Mouse (Mus musculus) heart, postnatal 25 days (tissue): ENCODE measurements at regions not wholly inside any gene's neighbourhood (a gene's known extent, or its start where the extent isn't known, plus 50 kb on each side); places are given as distances from the start of the nearest gene placed in this dataset.

Source experiments
- DNase-seq: peaks from one replicate; pipeline ENCODE4 v3.0.0; 2022; ENCODE audit warnings: low spot score
- intact Hi-C: fragments of 180-260 bp; cut with DNase I; formaldehyde crosslinking; loops from one replicate; pipeline ENCODE4 v1.15.1; 2025

GRCm38 (mm10) chr13:84345791-84346511, 123.9 kb downstream of the Tmem161b start:
- intact Hi-C loops = no loop called here
- no peak for DNase-seq

- DNase-seq = no peak
- intact Hi-C loops = no loop called here
Observed at GRCm38 (mm10) chr13:84346569-84346968, 124.5 kb downstream of the Tmem161b start.

- intact Hi-C loops = no loop called here
- DNase-seq = no peak
Observed at GRCm38 (mm10) chr13:84347181-84347913, 125.3 kb downstream of the Tmem161b start.

GRCm38 (mm10) chr13:84347914-84348700, 126.0 kb downstream of the Tmem161b start:
- DNase-seq = peak; percentile 79
- intact Hi-C loops = loop anchor here (2.0 kb wide), 1 partner anchor 631 kb away; no protein-coding TSS in a partner anchor

GRCm38 (mm10) chr13:84348701-84348975, 126.5 kb downstream of the Tmem161b start:
- intact Hi-C loops = loop anchor here (2.0 kb wide), 1 partner anchor 632 kb away; no protein-coding TSS in a partner anchor
- no peak for DNase-seq

- intact Hi-C loops = loop anchor here (2.0 kb wide), 1 partner anchor 632 kb away; no protein-coding TSS in a partner anchor
- no peak for DNase-seq
Observed at GRCm38 (mm10) chr13:84349001-84349720, 127.1 kb downstream of the Tmem161b start.

GRCm38 (mm10) chr13:84349721-84350040, 127.6 kb downstream of the Tmem161b start:
- intact Hi-C loops = loop anchor here (2.0 kb wide), 1 partner anchor 633 kb away; no protein-coding TSS in a partner anchor
- no peak for DNase-seq

GRCm38 (mm10) chr13:84350791-84351190, 128.7 kb downstream of the Tmem161b start:
- intact Hi-C loops = no loop called here

GRCm38 (mm10) chr13:84356455-84356854, 134.4 kb downstream of the Tmem161b start:
- intact Hi-C loops = no loop called here
- no peak for DNase-seq

More at GRCm38 (mm10) chr13:84350791-84351190, 128.7 kb downstream of the Tmem161b start:
- no peak for DNase-seq

- intact Hi-C loops = no loop called here
- no peak for DNase-seq
Observed at GRCm38 (mm10) chr13:84360536-84360935, 138.4 kb downstream of the Tmem161b start.

GRCm38 (mm10) chr13:84364069-84364468, 142.0 kb downstream of the Tmem161b start:
- no peak for DNase-seq
- intact Hi-C loops = no loop called here

- intact Hi-C loops = no loop called here
- DNase-seq = no peak
Observed at GRCm38 (mm10) chr13:84365503-84365902, 143.4 kb downstream of the Tmem161b start.

GRCm38 (mm10) chr13:84366017-84366416, 143.9 kb downstream of the Tmem161b start:
- DNase-seq = no peak
- intact Hi-C loops = no loop called here

- intact Hi-C loops = no loop called here
- DNase-seq = no peak
Observed at GRCm38 (mm10) chr13:84366839-84367238, 144.7 kb downstream of the Tmem161b start.

GRCm38 (mm10) chr13:84368225-84368624, 146.1 kb downstream of the Tmem161b start:
- intact Hi-C loops = no loop called here
- DNase-seq = no peak

GRCm38 (mm10) chr13:84374711-84375257, 152.7 kb downstream of the Tmem161b start:
- no peak for DNase-seq
- intact Hi-C loops = no loop called here

GRCm38 (mm10) chr13:84375941-84376340, 153.8 kb downstream of the Tmem161b start:
- intact Hi-C loops = no loop called here

GRCm38 (mm10) chr13:84378553-84379332, 156.6 kb downstream of the Tmem161b start:
- no peak for DNase-seq
- intact Hi-C loops = no loop called here

More at GRCm38 (mm10) chr13:84375941-84376340, 153.8 kb downstream of the Tmem161b start:
- no peak for DNase-seq

GRCm38 (mm10) chr13:84391554-84391953, 169.5 kb downstream of the Tmem161b start:
- intact Hi-C loops = no loop called here
- no peak for DNase-seq
